In the genomic region with DNA sequence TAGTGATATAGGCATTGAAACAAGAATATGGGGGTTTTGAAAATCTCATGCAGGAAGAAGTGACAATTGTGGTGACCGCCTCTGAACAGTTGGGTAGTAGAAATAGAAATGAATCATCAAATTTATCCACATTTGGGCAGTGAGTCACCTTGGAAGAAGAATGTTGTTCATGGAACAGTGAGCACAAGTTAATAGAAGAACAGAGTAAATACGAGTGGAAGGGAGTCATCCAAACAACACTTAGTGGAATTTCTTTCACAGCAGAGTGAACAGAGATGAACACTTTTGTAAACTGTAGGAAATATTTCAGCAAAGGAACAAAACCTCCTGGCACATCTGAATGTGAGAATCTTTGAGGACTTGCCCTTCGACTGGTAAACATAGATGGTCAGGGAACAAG, we compare ENCODE assay signal across 18 mouse cellular contexts.
"Had no signal": no experiment of that assay in that cellular context is flagged by ENCODE, and none has a peak within 500 bp of the region (broad histone marks: within the 10 kb centered on the region; RNA-seq: fewer than 3 reads in every experiment).

No protein-coding gene starts in this region.

- ATAC-seq: hindbrain, embryonic 16.5 days; inflammation-experienced regulatory T-cells, adult 6 months; intestine, embryonic 15.5 days; intestine, postnatal 0 days; liver, postnatal 0 days had no signal

- DNase-seq: gastrocnemius, adult 2 months; gastrocnemius, postnatal 10 days; gastrocnemius, postnatal 25 days; heart, adult 18-20 months; heart, postnatal 10 days; heart, postnatal 4 days; kidney, adult 8-10 months; kidney, postnatal 14 days; kidney, postnatal 4 days; layer of hippocampus, adult 9-11 months; layer of hippocampus, postnatal 36 days; liver; liver, embryonic 13.5 days; liver, postnatal 0 days had no signal
